Mouse (Mus musculus) C2C12 (cell line): ENCODE measurements around the gene Bcas3.

Experiments used
- CEBPB ChIP-seq: IDR thresholded peaks from one replicate; pipeline ENCODE4 v1.6.1; 2011; ENCODE audit warnings: low read depth, mild to moderate bottlenecking, control low read depth, moderate library complexity
- CTCF ChIP-seq: IDR thresholded peaks from one replicate; pipeline ENCODE4 v1.5.1; 2011; ENCODE audit not compliant: control insufficient read depth, insufficient read depth, insufficient read length
- MAX ChIP-seq: IDR thresholded peaks from one replicate; pipeline ENCODE4 v1.6.1; 2011; ENCODE audit warnings: mild to moderate bottlenecking, control low read depth
- MYOD1 ChIP-seq: IDR thresholded peaks from one replicate; pipeline ENCODE4 v1.6.1; 2011; ENCODE audit warnings: low read depth; ENCODE audit not compliant: control insufficient read depth, insufficient read length
- MYOG ChIP-seq: IDR thresholded peaks from one replicate; pipeline ENCODE4 v1.6.1; 2011; ENCODE audit not compliant: control insufficient read depth, insufficient read length; ENCODE audit errors: extremely low read depth
- USF1 ChIP-seq: IDR thresholded peaks from one replicate; pipeline ENCODE4 v1.6.1; 2011; ENCODE audit warnings: low read depth, mild to moderate bottlenecking, control low read depth, moderate library complexity

DNA sequence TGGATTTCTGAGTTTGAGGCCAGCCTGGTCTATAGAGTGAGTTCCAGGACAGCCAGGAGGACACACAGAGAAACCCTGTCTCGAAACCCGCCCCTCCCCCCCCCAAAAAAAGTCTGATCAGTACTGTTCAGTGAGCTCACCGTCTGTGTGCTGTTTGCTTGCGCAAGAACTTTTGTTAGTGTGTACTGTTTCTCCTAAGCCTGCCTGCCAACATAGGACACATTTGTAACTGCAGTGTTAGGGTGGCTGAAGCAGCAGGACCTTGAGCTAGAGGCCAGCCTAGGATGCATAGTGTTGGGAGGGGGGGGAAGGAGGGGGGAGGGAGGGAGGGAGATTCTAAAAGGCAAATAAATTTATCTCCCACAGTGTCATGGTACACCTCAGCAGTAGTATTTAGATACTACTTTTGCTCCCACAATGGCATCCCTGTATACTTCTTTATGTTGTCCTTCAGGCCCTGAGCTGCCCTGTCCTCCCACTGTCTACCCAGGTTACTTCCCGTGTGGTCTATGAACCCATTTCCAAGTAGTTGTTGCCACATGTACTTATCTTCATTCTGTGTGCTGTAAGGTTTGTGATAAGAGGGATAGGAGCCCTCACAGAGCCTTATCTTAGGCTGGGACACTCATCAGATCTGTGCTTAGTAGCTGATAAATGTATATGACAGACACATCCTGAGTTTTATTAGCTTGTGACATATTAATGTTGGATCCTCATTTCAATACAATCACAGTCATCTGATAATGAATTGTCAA lies 176.7 kb downstream of the Bcas3 start:
- TF ChIP-seq USF1 (no peak), CTCF (no peak), MAX (no peak), MYOG (no peak), CEBPB (peak; percentile 44), MYOD1 (no peak)
